Mouse (Mus musculus): ENCODE data around the gene Jakmip3. TPM values are rescaled to one million over a fixed set of nuclear protein-coding genes. Genes with fewer than 3 reads are reported as not detected.

Gene Jakmip3
- polyA plus RNA-seq, 1 experiment from 2014 or later = 0.83 TPM

DNA sequence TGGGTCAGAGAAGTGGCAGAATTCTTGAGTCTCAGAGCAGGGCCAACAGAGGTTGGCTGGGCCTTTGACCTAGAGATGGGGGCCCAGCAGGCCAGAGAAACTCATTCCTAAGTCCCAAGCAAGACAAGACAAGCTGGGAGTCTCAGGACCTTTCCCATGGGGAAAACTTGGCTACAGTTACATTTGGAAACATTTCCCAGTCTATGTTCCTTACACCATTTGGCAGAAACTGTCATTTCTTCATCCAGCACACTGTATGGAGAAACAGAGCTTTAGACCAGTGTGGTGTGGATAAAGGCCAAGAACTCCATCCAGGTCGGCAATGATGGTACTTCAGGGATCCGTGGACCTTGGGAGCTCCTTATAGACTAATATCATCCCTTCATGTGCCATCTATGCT, 71.1 kb downstream of the Jakmip3 start:
- Histone ChIP-seq H3K4me2 (replicated peaks) (no peak overlapping the region), H3K27me3 (no peaks in the 10 kb centered on the region), H3K9me3 (no peaks in the 10 kb centered on the region), H3K4me1 (0 out of 2 replicates have a peak, but pooled peaks cover 4% of the 10 kb centered on the region), H3K36me3 (no peaks in the 10 kb centered on the region), H3K9ac (replicated peaks) (no peak overlapping the region), H3K4me3 (no peak overlapping the region), H3K27ac (replicated peaks) (no peak overlapping the region)
- no peak for ATAC-seq (ENCODE audit: low FRiP score, low read depth)
- WGBS = 84% methylated on average over 2 of the region's 2 CpGs

DNA sequence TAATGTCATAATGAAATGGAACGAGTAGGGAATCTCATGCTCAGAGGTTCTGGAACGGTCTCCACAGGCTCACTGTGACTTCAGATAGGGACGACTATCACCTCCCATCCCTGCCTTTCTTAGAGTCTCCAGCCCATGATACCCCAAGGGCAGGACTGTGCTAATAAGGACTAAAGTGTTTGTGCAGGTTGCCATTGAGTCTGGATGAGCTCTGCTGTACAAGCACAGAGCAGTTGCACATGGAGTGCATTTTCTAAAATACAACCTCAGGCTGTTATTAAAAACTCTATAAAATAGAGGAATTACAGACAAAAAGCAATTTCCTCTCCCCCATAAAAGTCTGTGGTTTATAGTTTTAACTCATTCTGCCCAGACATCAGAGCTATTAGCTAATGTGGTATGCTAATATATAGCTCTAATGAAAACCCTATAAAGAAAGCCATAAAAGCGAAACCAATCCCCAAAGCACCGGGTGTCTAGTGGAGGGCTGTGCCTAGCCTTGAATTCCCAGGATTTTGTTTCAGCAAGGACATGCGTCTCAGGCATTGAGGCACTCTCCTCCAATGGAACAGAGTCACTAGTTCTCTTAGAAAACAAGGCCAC, 72.3 kb downstream of the Jakmip3 start:
- H3K9me3 ChIP-seq = no peaks in the 10 kb centered on the region
- H3K9ac ChIP-seq (replicated peaks) = no peak overlapping the region
- no peak for ATAC-seq (ENCODE audit: low FRiP score, low read depth)
- 0 out of 2 replicates have a peak, but pooled peaks cover 8% of the 10 kb centered on the region for H3K4me1 ChIP-seq
- 74% methylated on average over 6 of the region's 6 CpGs for WGBS
- no peak overlapping the region for H3K27ac ChIP-seq (replicated peaks)
- H3K36me3 ChIP-seq = no peaks in the 10 kb centered on the region
- no peak overlapping the region for H3K4me3 ChIP-seq
- H3K27me3 ChIP-seq = no peaks in the 10 kb centered on the region
- no peak overlapping the region for H3K4me2 ChIP-seq (replicated peaks)

DNA sequence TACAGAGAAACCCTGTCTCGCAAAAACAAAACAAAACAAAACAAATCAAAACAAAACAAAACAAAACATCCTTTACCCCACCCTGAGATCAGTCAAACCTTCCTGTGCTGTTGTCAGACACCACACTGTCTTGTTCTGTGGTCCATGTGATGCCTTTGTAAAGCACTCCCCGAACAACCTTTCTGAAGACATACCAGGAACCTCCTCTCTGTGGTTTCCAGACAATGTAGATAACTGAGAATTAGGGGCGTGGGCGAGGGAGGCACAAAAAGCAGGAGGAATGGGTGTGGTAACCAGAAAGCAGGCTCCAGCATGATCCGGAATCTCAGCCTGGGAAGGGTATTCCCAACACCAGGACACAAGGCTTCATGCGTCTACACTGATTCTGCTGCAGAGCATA, 74.6 kb downstream of the Jakmip3 start:
- Histone ChIP-seq H3K4me2 (replicated peaks) (no peak overlapping the region), H3K27me3 (0 out of 2 replicates have a peak, but pooled peaks cover 4% of the 10 kb centered on the region), H3K36me3 (no peaks in the 10 kb centered on the region), H3K4me3 (no peak overlapping the region), H3K9ac (replicated peaks) (no peak overlapping the region), H3K4me1 (0 out of 2 replicates have a peak, but pooled peaks cover 8% of the 10 kb centered on the region), H3K9me3 (no peaks in the 10 kb centered on the region), H3K27ac (replicated peaks) (no peak overlapping the region)
- 92% methylated on average over 6 of the region's 6 CpGs for whole genome bisulfite sequencing
- no peak for ATAC-seq (ENCODE audit: low FRiP score, low read depth)

DNA sequence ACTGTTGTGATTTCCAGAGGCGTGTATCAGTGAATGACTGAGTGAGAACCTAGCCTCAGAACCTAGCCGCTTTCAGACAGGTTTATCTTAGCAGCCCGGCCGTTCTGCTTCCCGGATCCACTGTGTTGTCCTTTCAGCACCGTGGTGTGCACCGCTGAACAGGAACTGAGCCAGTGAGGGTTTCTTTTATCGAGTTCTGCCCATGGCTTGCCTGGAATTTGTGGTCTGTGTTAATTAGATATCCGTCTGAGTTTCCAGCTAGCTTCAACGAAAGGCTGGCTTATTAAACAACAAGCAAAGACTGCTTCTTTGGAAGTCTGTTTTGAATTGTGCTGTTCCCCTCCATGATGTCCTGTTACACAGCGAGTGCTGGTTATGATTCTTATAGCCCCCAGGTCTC, 75.8 kb downstream of the Jakmip3 start:
- H3K9ac ChIP-seq (replicated peaks) = no peak overlapping the region
- no peak overlapping the region for H3K27ac ChIP-seq (replicated peaks)
- no peak overlapping the region for H3K4me3 ChIP-seq
- no peak for ATAC-seq (ENCODE audit: low FRiP score, low read depth)
- 46% methylated on average over 11 of the region's 11 CpGs for WGBS
- H3K36me3 ChIP-seq = no peaks in the 10 kb centered on the region
- no peaks in the 10 kb centered on the region for H3K9me3 ChIP-seq
- no peak overlapping the region for H3K4me2 ChIP-seq (replicated peaks)
- H3K27me3 ChIP-seq = 0 out of 2 replicates have a peak, but pooled peaks cover 4% of the 10 kb centered on the region
- 0 out of 2 replicates have a peak, but pooled peaks cover 13% of the 10 kb centered on the region for H3K4me1 ChIP-seq

- 63% methylated on average over 15 of the region's 15 CpGs for WGBS
- 0 out of 2 replicates have a peak, but pooled peaks cover 13% of the 10 kb centered on the region for H3K4me1 ChIP-seq
- H3K9me3 ChIP-seq = no peaks in the 10 kb centered on the region
- H3K27me3 ChIP-seq = peaks cover 4% of the 10 kb centered on the region; the same call in 1 of the 2 replicates
- no peak for ATAC-seq (ENCODE audit: low FRiP score, low read depth)
- no peak overlapping the region for H3K4me2 ChIP-seq (replicated peaks)
- no peak overlapping the region for H3K27ac ChIP-seq (replicated peaks)
- H3K36me3 ChIP-seq = no peaks in the 10 kb centered on the region
- no peak overlapping the region for H3K4me3 ChIP-seq
- H3K9ac ChIP-seq (replicated peaks) = no peak overlapping the region
Observed at GRCm38 (mm10) chr7:139017249-139017903, 76.8 kb downstream of the Jakmip3 start.

GRCm38 (mm10) chr7:139020884-139021283, 80.4 kb downstream of the Jakmip3 start:
- no peak overlapping the region for H3K27ac ChIP-seq (replicated peaks)
- H3K4me1 ChIP-seq = 0 out of 2 replicates have a peak, but pooled peaks cover 13% of the 10 kb centered on the region
- peak overlapping the region; percentile 44 for H3K4me2 ChIP-seq (replicated peaks)
- peaks cover 4% of the 10 kb centered on the region for H3K27me3 ChIP-seq
- peak overlapping the region; percentile 13; the same call in 1 of the 2 replicates for H3K4me3 ChIP-seq
- no peak overlapping the region for H3K9ac ChIP-seq (replicated peaks)
- ATAC-seq (ENCODE audit: low FRiP score, low read depth) = no peak
- no peaks in the 10 kb centered on the region for H3K9me3 ChIP-seq
- WGBS = 11% methylated on average over 18 of the region's 20 CpGs
- no peaks in the 10 kb centered on the region for H3K36me3 ChIP-seq

GRCm38 (mm10) chr7:139021326-139021725, 80.8 kb downstream of the Jakmip3 start:
- Histone ChIP-seq H3K27me3 (peaks cover 4% of the 10 kb centered on the region), H3K27ac (replicated peaks) (no peak overlapping the region), H3K36me3 (no peaks in the 10 kb centered on the region), H3K4me2 (replicated peaks) (no peak overlapping the region; the same call in 1 of the 2 replicates), H3K4me3 (no peak overlapping the region), H3K9ac (replicated peaks) (no peak overlapping the region), H3K4me1 (0 out of 2 replicates have a peak, but pooled peaks cover 11% of the 10 kb centered on the region), H3K9me3 (no peaks in the 10 kb centered on the region)
- ATAC-seq (ENCODE audit: low FRiP score, low read depth) = no peak
- WGBS = 50% methylated on average over 1 of the region's 1 CpGs

GRCm38 (mm10) chr7:139027136-139027535, 86.6 kb downstream of the Jakmip3 start:
- ATAC-seq (ENCODE audit: low FRiP score, low read depth) = no peak
- no peak overlapping the region for H3K27ac ChIP-seq (replicated peaks)
- no peaks in the 10 kb centered on the region for H3K36me3 ChIP-seq
- H3K27me3 ChIP-seq = no peaks in the 10 kb centered on the region; the same call in 1 of the 2 replicates
- H3K4me3 ChIP-seq = no peak overlapping the region
- no peaks in the 10 kb centered on the region for H3K9me3 ChIP-seq
- WGBS = 62% methylated on average over 5 of the region's 5 CpGs
- no peak overlapping the region for H3K9ac ChIP-seq (replicated peaks)
- no peaks in the 10 kb centered on the region for H3K4me1 ChIP-seq
- H3K4me2 ChIP-seq (replicated peaks) = no peak overlapping the region

DNA sequence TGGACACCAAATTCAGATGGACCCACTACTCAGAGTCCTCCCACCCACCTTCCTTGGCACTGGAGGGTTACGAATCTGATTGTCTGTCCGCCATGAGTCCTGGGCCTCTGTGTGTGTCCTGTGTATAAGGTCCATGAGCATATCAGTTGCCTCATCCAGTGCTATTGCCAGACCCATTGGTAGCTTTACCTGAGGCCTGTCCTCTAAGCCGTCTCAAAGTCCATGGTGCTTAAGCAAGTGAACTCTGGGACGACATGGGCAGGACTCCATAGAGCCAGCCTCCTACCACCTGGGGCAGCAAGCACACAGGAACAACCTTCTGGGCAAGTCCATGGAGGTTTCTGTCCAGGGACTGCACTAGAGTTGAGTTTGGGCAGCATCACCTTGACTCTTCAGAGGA, 90.7 kb downstream of the Jakmip3 start:
- H3K9ac ChIP-seq (replicated peaks) = no peak overlapping the region
- H3K27me3 ChIP-seq = no peaks in the 10 kb centered on the region
- no peaks in the 10 kb centered on the region for H3K36me3 ChIP-seq
- no peak overlapping the region for H3K4me3 ChIP-seq
- no peaks in the 10 kb centered on the region for H3K4me1 ChIP-seq
- H3K4me2 ChIP-seq (replicated peaks) = no peak overlapping the region
- H3K9me3 ChIP-seq = no peaks in the 10 kb centered on the region
- 89% methylated on average over 4 of the region's 4 CpGs for WGBS
- no peak overlapping the region for H3K27ac ChIP-seq (replicated peaks)
- no peak for ATAC-seq (ENCODE audit: low FRiP score, low read depth)

- no peak overlapping the region for H3K4me3 ChIP-seq
- peaks cover 10% of the 10 kb centered on the region for H3K27me3 ChIP-seq
- 41% methylated on average over 4 of the region's 4 CpGs for WGBS
- H3K9ac ChIP-seq (replicated peaks) = no peak overlapping the region
- no peaks in the 10 kb centered on the region for H3K4me1 ChIP-seq
- H3K4me2 ChIP-seq (replicated peaks) = no peak overlapping the region
- ATAC-seq (ENCODE audit: low FRiP score, low read depth) = no peak
- H3K36me3 ChIP-seq = no peaks in the 10 kb centered on the region
- H3K9me3 ChIP-seq = no peaks in the 10 kb centered on the region
- no peak overlapping the region for H3K27ac ChIP-seq (replicated peaks)
Observed at GRCm38 (mm10) chr7:139063406-139063805, 122.9 kb downstream of the Jakmip3 start.

- no peak overlapping the region for H3K27ac ChIP-seq (replicated peaks)
- ATAC-seq (ENCODE audit: low FRiP score, low read depth) = peak; percentile 79
- 0% methylated on average over 2 of the region's 2 CpGs for WGBS
- no peak overlapping the region for H3K4me2 ChIP-seq (replicated peaks)
- no peaks in the 10 kb centered on the region for H3K36me3 ChIP-seq
- H3K9me3 ChIP-seq = no peaks in the 10 kb centered on the region
- no peak overlapping the region for H3K4me3 ChIP-seq
- no peak overlapping the region for H3K9ac ChIP-seq (replicated peaks)
- peaks cover 16% of the 10 kb centered on the region for H3K27me3 ChIP-seq
- no peaks in the 10 kb centered on the region for H3K4me1 ChIP-seq
Observed at GRCm38 (mm10) chr7:139068182-139068623, 127.7 kb downstream of the Jakmip3 start.

DNA sequence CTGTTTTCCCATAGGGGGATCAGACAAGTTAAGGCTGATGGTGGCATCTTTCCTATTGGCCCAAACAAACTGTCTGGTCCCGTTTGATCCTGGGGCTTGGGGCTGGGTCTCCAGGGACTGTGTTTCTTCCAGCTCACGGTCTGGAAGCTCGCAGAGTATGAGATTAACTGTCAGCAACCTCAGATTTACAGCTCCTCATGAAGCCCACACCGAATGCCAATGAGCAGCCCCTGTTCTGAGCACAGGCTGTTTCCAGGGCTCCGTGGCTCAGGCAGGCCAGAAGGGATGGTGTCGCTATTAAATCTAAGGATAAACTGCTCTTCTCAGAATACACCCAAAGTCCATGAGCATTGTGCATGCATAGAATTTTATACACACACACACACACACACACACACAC, 133.7 kb downstream of the Jakmip3 start:
- ATAC-seq (ENCODE audit: low FRiP score, low read depth) = no peak
- H3K27me3 ChIP-seq = peaks cover 13% of the 10 kb centered on the region; the same call in 1 of the 2 replicates
- H3K4me3 ChIP-seq = no peak overlapping the region
- H3K9ac ChIP-seq (replicated peaks) = no peak overlapping the region
- no peak overlapping the region for H3K4me2 ChIP-seq (replicated peaks)
- no peaks in the 10 kb centered on the region for H3K9me3 ChIP-seq
- WGBS = 32% methylated on average over 6 of the region's 6 CpGs
- H3K36me3 ChIP-seq = no peaks in the 10 kb centered on the region
- H3K4me1 ChIP-seq = peaks cover 54% of the 10 kb centered on the region
- peak overlapping the region; percentile 71 for H3K27ac ChIP-seq (replicated peaks)
